Mouse (Mus musculus) thymus, postnatal 14 days (tissue): ENCODE data around the gene S100pbp.

ENCODE experiments used
- DNase-seq: peaks from one replicate; pipeline ENCODE4 v3.0.0; 2021

The S100pbp gene

GRCm38 (mm10) chr4:129189542-129190519 lies at the start of gene S100pbp, which contains the start of gene Yars:
Gene S100pbp (minus strand): TSS chr4:129189727.
Gene Yars (plus strand): TSS chr4:129189760.
- peak; percentile 99 for DNase-seq

DNA sequence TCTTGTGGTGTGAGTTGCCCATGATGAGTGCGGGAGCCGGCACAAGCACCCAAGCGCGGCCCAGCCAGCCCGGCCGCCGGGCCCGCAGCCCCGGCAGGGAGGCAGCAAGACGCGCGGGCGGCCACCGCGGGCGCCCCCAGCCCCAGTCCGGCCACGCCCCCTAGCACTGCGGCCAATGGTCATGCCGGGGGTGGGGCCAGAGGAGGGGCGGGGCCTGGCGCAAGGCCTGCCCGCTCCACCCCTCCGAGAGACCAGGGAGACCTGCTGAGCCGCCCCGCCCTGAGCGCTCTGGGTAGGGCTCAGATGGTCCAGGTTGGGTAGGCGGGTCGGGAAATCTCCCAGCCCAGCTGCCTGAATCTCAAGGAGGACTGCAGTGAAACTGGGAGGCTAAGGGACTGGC lies 49.5 kb upstream of the S100pbp start:
- DNase-seq: peak; percentile 44

DNA sequence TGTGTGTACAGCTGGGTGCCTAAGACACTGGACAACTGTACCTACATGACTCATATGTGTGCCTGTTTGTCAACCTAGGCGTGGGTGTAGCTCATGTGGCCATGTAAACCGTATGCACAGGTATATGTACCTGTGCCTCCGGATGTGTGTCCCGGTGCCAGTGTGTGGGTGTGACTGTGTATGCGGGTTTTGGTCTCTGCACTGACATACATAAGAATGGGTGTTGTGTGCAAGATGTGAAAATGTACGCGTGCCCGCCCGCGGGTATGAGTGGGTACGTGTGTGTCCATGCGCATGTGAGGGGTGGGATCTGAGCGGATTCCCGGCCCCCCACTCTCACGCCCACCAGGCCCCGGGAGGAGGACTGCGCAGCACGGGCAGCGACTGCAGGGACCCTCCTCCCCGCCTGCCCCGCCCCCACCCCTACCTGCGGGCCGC lies 49.1 kb upstream of the S100pbp start:
- DNase-seq: no peak

DNA sequence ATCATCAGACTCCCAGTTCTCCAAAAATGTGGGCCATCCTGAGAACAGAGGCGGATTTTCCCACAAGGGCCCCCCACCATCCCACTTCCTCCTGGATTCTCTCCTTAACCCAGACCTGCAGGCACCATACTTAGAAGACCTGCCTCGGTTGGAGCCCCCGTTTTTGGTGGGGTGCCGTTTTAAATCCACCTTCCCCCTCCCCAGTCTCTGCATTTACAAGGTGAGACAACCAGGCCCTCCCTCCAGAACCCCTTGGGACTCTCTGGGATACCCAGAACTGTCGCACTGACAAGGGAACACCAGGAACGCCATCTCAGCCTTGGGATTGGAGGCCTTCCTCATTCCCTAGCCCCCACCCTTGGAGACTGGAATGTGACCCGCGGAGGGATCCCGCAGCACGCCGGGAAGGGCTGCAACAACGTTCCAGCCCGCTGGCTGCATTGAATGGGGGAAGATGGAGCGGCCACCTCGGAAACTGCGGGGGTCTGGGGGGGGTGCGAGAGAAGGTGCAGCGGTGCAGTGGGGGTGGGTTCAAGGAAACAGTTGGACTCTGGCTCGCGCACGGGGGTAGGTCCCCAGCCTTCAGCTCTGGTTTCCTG lies 48.4 kb upstream of the S100pbp start:
- DNase-seq: no peak

- no peak for DNase-seq
These were observed 46.8 kb upstream of the S100pbp start for GRCm38 (mm10) chr4:129236236-129236813.

- DNase-seq: no peak
These were observed 45.6 kb upstream of the S100pbp start for GRCm38 (mm10) chr4:129235147-129235546.

GRCm38 (mm10) chr4:129234488-129234887 lies 45.0 kb upstream of the S100pbp start:
- no peak for DNase-seq

- DNase-seq: no peak
These were observed 43.2 kb upstream of the S100pbp start for GRCm38 (mm10) chr4:129232561-129233360.

DNA sequence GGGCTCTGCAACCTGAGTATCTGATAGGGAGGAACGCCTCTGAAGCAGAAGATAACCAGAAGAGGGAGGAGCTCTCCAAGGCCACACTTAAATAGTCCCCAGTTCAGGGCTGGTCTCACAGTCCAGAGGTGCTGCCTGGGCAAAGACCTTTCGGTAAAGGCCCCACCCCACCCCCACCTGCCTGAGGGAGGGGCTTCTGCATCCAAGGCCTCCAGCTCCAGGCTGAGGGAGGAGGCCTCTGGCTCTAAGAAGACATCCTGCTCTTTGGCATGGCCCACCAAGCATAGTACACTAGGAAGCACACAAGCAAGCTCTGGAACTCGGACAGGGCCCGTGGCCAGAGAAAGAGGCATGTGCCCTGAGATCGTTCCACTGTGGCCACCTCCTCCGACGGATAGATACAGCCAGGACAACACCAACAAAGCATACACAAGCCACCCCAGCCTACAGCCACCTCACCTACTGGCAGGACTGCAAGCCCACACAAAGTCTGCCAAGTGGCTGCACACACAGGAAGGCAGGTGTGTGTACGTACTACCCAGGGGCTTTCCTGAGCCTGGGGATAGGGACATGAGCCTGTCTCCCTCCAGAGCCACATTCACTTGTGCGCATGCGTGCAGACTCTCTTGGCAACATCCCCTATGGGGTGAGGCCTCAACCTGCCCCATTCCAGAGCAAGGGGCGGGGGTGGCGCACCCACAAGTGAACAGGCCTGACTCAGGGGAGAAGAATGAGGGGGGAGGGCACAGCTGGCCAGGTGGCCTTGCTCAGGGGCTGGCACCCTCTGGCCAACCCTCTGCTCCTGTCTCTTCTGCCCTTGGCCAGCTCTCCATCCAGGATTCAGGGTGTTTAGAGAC lies 42.3 kb upstream of the S100pbp start:
- no peak for DNase-seq

DNA sequence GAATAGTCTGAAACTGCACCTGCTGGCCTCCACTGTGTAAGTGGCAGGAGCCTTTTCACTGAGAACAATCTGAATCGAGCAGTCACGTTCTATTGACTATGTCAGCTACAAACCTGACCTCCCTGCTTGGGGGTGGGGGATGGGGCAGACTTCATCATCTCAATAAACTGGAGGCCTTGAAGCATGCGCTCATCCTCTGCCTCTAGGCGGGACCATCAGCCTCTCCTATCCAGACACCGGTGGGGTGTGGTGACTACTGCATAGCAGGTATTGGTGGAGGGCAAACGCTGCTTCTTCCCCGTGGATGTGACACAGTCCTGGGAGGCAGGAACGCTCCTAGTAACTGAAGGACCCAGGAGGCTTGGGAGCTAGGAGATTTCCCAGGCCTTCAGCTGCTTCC lies 41.4 kb upstream of the S100pbp start:
- no peak for DNase-seq

DNA sequence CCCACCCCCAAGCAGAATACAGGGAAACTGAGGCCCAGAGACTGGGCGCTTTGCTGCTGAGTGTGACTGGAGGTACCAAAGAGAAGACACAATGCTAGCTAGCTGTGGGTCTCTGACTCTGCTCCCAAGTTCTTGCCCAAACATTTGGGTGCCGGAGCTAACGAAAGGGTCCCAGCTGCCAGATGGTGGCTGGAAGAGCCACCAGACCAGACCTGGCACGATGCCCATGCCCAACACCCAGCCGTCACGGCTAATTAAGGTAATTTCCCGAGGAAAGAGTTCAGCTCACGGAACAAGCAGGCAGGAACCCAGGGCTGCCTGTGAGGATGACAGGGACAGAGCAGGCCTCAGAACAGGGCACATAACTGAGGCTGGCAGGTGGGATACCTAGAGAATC lies 38.5 kb upstream of the S100pbp start:
- DNase-seq: no peak

- no peak for DNase-seq
These were observed 37.9 kb upstream of the S100pbp start for GRCm38 (mm10) chr4:129227170-129227984.

DNA sequence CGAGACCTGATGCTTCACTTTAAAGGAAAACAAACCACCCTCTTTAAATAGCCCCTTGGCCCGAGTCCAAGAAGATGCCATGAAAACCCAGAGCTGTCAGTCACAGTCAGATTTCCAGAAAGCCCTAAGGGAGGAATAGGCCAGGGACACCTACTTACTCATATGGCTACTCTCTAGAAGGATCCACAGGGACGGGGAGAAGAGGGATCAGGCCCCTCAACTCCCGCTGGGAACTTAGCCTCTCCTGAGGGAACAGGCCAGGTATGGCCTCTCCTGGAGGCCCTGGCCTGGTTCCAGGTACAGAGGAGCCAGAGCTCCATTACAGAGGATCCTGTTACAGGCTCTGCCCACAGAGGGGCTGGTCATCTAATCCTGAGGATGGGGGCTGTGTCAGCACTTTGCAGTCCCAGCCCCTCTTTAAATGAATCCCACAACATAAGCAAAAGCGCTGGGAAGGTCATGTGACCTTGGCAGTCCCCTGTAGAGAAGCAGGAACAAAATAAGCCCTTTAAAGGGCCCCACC lies 37.0 kb upstream of the S100pbp start:
- no peak for DNase-seq

DNA sequence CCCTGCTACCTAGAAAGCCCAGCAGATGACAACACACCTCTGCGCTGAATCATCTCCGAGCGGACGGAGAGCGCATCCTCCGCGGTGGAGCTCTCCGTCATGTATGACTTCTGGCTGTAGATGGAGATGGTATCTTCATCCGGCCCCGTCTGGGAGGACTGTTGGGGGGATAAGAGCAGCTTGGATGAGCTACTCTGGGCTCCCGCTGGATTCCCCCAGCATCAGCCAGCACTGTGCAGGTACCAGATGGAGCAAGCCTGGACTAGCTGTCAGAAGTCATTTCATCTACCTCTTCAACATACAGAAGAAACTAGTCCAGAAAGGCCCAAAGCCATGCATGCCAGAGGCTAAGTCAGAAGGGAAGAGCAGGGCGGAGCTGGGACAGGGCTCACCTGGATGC lies 35.8 kb upstream of the S100pbp start:
- DNase-seq: no peak

- DNase-seq: no peak
These were observed 34.1 kb upstream of the S100pbp start for GRCm38 (mm10) chr4:129223421-129224281.

GRCm38 (mm10) chr4:129222019-129222925 lies 32.7 kb upstream of the S100pbp start:
- DNase-seq: no peak

DNA sequence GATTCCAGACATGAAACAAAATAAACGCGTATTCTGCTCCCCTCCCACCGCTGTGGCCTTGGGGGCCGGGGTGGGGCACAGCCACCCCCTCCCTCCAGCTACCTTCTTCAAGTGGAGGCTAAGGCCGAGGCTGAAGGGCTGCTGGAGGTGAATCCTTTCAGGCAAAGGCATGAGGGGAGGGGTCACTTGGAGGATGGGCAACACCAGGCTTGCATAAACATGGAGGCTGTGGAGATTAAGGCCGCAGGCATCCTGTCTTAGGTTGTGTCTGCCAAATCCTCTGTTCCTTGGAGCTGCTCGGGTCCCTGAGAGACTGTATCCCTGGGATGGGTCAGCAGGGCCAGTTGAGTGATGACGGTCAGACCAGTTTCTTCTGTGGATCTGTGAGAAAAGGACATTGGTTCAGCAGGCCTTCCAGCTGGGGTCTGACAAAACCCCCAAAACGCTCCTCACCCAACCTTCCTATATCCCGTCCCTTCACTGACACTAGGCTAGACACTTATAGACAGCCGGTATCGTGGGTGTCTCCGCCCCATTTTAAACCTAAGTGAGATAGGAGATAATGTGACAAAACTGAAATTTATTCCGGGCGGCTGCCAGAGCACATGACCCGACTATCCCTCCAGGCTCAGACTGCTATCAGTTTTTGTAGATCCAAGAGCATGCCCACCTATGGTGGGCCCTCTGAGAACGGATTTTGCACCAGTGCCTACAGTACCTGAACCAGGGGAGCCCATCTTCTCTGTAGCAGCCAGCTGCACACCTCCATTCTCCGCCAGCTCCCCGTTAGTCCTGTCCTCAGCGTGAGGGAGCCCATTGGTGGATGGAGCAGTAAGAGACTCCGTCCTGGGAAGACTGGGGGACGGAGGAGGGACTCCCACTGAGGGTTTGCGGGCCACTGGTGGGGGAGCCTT lies 31.8 kb upstream of the S100pbp start:
- DNase-seq: no peak
